Mouse (Mus musculus) erythroblast, embryonic 14.5 days (primary cell): ENCODE measurements at regions not wholly inside any gene's neighbourhood (a gene's known extent, or its start where the extent isn't known, plus 50 kb on each side); places are given as distances from the start of the nearest gene placed in this dataset.

Experiments
- GATA1 ChIP-seq: IDR thresholded peaks from 2 replicates; pipeline ENCODE4 v1.6.1; 2012; ENCODE audit warnings: low read length, inconsistent platforms, mixed read lengths
- TAL1 ChIP-seq: IDR thresholded peaks from 3 replicates; pipeline ENCODE4 v1.6.1; 2012; ENCODE audit warnings: low read length, inconsistent platforms, mixed read lengths

- TF ChIP-seq TAL1 = no peak
- no peak for TF ChIP-seq GATA1
Measured at GRCm38 (mm10) chr1:55827191-55827590, 421.5 kb downstream of the Plcl1 start.
